Mouse (Mus musculus): ENCODE data around the gene Samd15.
"Not testable (repeated sequence)": the region's sequence is repeated elsewhere in the genome, so short reads cannot be mapped to it uniquely, and the experiment has no call there.

Samd15 gene

GRCm38 (mm10) chr12:87199206-87199972 lies at the start of gene Samd15:
TSS of gene Samd15 (plus strand) at chr12:87199723.
- peak; percentile 24 for DNase-seq (ENCODE audit: low spot score)

- not testable (repeated sequence) for DNase-seq (ENCODE audit: low spot score)
These were observed 45.1 kb upstream of the Samd15 start for GRCm38 (mm10) chr12:87154448-87154847.

- DNase-seq (ENCODE audit: low spot score): peak; percentile 84
These were observed 42.2 kb upstream of the Samd15 start for GRCm38 (mm10) chr12:87157361-87157760.

GRCm38 (mm10) chr12:87158099-87158498 lies 41.4 kb upstream of the Samd15 start:
- no peak for DNase-seq (ENCODE audit: low spot score)

- DNase-seq (ENCODE audit: low spot score): no peak
These were observed 39.2 kb upstream of the Samd15 start for GRCm38 (mm10) chr12:87160310-87160709.

GRCm38 (mm10) chr12:87160815-87161214 lies 38.7 kb upstream of the Samd15 start:
- DNase-seq (ENCODE audit: low spot score): peak; percentile 40

- no peak for DNase-seq (ENCODE audit: low spot score)
These were observed 24.2 kb upstream of the Samd15 start for GRCm38 (mm10) chr12:87175194-87175946.

- DNase-seq (ENCODE audit: low spot score): no peak
These were observed 21.9 kb upstream of the Samd15 start for GRCm38 (mm10) chr12:87177631-87178030.

GRCm38 (mm10) chr12:87193008-87193407 lies 6.5 kb upstream of the Samd15 start:
- no peak for DNase-seq (ENCODE audit: low spot score)

GRCm38 (mm10) chr12:87195069-87195468 lies 4.5 kb upstream of the Samd15 start:
- no peak for DNase-seq (ENCODE audit: low spot score)

GRCm38 (mm10) chr12:87196310-87196709 lies 3.2 kb upstream of the Samd15 start:
- no peak for DNase-seq (ENCODE audit: low spot score)

- no peak for DNase-seq (ENCODE audit: low spot score)
These were observed 731 bp upstream of the Samd15 start for GRCm38 (mm10) chr12:87198792-87199191.

- DNase-seq (ENCODE audit: low spot score): peak; percentile 79
These were observed 557 bp downstream of the Samd15 start, which contains the start of gene Tmed8 for GRCm38 (mm10) chr12:87199973-87200586. TSS of gene Tmed8 (minus strand) at chr12:87200454.

- no peak for DNase-seq (ENCODE audit: low spot score)
These were observed 2.2 kb downstream of the Samd15 start for GRCm38 (mm10) chr12:87201694-87202093.

- DNase-seq (ENCODE audit: low spot score): not testable (repeated sequence)
These were observed 6.3 kb downstream of the Samd15 start for GRCm38 (mm10) chr12:87205789-87206188.

GRCm38 (mm10) chr12:87212844-87213606 lies 13.5 kb downstream of the Samd15 start:
- DNase-seq (ENCODE audit: low spot score): no peak

- no peak for DNase-seq (ENCODE audit: low spot score)
These were observed 16.5 kb downstream of the Samd15 start for GRCm38 (mm10) chr12:87216053-87216452.

- no peak for DNase-seq (ENCODE audit: low spot score)
These were observed 18.1 kb downstream of the Samd15 start for GRCm38 (mm10) chr12:87217596-87217995.

GRCm38 (mm10) chr12:87219362-87219761 lies 19.8 kb downstream of the Samd15 start:
- DNase-seq (ENCODE audit: low spot score): no peak

GRCm38 (mm10) chr12:87224950-87225349 lies 25.4 kb downstream of the Samd15 start:
- DNase-seq (ENCODE audit: low spot score): no peak

- DNase-seq (ENCODE audit: low spot score): no peak
These were observed 27.3 kb downstream of the Samd15 start for GRCm38 (mm10) chr12:87226801-87227200.

- no peak for DNase-seq (ENCODE audit: low spot score)
These were observed 30.1 kb downstream of the Samd15 start for GRCm38 (mm10) chr12:87229633-87230032.

All from yolk sac, embryonic 10.5 days (tissue).